Mouse (Mus musculus) forebrain, embryonic 14.5 days (tissue): Measurements from ENCODE around the gene Dis3l2. TPM values are rescaled to one million over a fixed set of nuclear protein-coding genes. Genes with fewer than 3 reads are reported as not detected.

Source experiments
- ATAC-seq: fragments of 200-750 bp; cut with Nextera tagmentation; 2 replicates; pipeline ENCODE4 v1.8.0; 2017; ENCODE audit warnings: mild to moderate bottlenecking, moderate library complexity
- DNase-seq: peaks from one replicate; pipeline ENCODE4 v3.0.0-alpha.2; 2015; ENCODE audit warnings: low spot score
- H3K27ac ChIP-seq: fragments of 300-500 bp; sonication (generic); 2 replicates; pipeline ENCODE4 v1.5.1; 2014; ENCODE audit warnings: low read depth, mild to moderate bottlenecking, control low read depth, low read length, moderate library complexity
- H3K27me3 ChIP-seq: fragments of 300-500 bp; sonication (generic); replicated peaks from 2 replicates; pipeline ENCODE4 v1.6.1; 2014; ENCODE audit warnings: low read length, control low read depth, mixed read lengths; ENCODE audit not compliant: control insufficient read depth, insufficient read depth
- H3K36me3 ChIP-seq: fragments of 300-500 bp; sonication (generic); 2 replicates; pipeline ENCODE4 v1.6.1; 2014; ENCODE audit warnings: low read length, control low read depth; ENCODE audit not compliant: control insufficient read depth, insufficient read depth
- H3K4me1 ChIP-seq: fragments of 300-500 bp; sonication (generic); 2 replicates; pipeline ENCODE4 v1.6.1; 2014; ENCODE audit warnings: antibody characterized with exemption, low read length, control low read depth; ENCODE audit not compliant: control insufficient read depth, insufficient read depth
- H3K4me2 ChIP-seq: fragments of 300-500 bp; sonication (generic); 2 replicates; pipeline ENCODE4 v1.6.1; 2014; ENCODE audit warnings: mild to moderate bottlenecking, control low read depth, low read length
- H3K4me3 ChIP-seq: fragments of 300-500 bp; sonication (generic); 2 replicates; pipeline ENCODE4 v1.5.1; 2014; ENCODE audit warnings: low read depth, low read length, control low read depth
- H3K9ac ChIP-seq: fragments of 300-500 bp; sonication (generic); 2 replicates; pipeline ENCODE4 v1.6.1; 2014; ENCODE audit warnings: mild to moderate bottlenecking, low read length, control low read depth, moderate library complexity
- H3K9me3 ChIP-seq: fragments of 300-500 bp; sonication (generic); replicated peaks from 2 replicates; pipeline ENCODE4 v1.6.1; 2016; ENCODE audit warnings: low read length, control low read depth, mixed read lengths; ENCODE audit not compliant: control insufficient read depth
- WGBS: fragments of 180-500 bp; shearing (Covaris S2); extraction: QIAGEN DNeasy Blood & Tissue Kit; methylation state at CpG from one replicate; pipeline ENCODE4 v1.1.7; 2014; 5-methylcytosine and 5-hydroxymethylcytosine counted together
- polyA plus RNA-seq: library from polyadenylated mRNA; unstranded; fragments of >200 nt; fragmentation: Nextera tagmentation; extraction: Ambion mirVana; gene quantifications from 2 replicates; pipeline ENCODE4 v1.2.1, GENCODE M21; 2014

Dis3l2 gene
- polyA plus RNA-seq, 1 experiment from 2014 or later = 32.2 TPM

DNA sequence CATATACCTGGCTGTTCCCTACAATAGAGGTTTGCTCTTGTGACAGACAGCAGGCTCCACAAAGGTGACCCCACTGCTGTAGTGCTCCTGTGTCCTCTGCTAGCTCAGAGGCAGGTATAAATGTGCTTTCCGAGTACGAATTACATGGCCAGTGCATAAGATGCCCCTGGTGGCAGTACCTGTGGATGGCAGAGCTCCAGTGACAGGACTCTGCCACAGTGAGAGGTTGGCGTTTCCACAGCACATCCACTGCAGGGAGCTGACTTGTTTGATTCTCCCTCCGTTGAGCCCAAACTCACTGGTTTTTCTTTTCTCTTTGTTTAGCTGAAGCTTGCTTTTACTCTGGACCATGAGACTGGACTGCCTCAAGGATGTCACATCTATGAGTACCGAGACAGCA lies 317.1 kb downstream of the Dis3l2 start:
- WGBS = 85% methylated on average over 5 of the region's 5 CpGs
- Histone ChIP-seq H3K9ac (no peak overlapping the region), H3K27ac (no peak overlapping the region), H3K27me3 (no peaks in the 10 kb centered on the region), H3K4me2 (no peak overlapping the region), H3K9me3 (no peaks in the 10 kb centered on the region), H3K4me1 (no peaks in the 10 kb centered on the region), H3K4me3 (no peak overlapping the region), H3K36me3 (peaks cover 14% of the 10 kb centered on the region; the same call in 1 of the 2 replicates)
- ATAC-seq (no peak), DNase-seq (no peak)

GRCm38 (mm10) chr1:87021584-87021983 lies 318.0 kb downstream of the Dis3l2 start:
- Histone ChIP-seq H3K4me1 (no peaks in the 10 kb centered on the region), H3K27me3 (no peaks in the 10 kb centered on the region), H3K9ac (no peak overlapping the region), H3K36me3 (peaks cover 14% of the 10 kb centered on the region; the same call in 1 of the 2 replicates), H3K27ac (no peak overlapping the region), H3K9me3 (no peaks in the 10 kb centered on the region), H3K4me3 (no peak overlapping the region), H3K4me2 (no peak overlapping the region)
- ATAC-seq (no peak), DNase-seq (no peak)
- WGBS = 93% methylated on average over 3 of the region's 3 CpGs

DNA sequence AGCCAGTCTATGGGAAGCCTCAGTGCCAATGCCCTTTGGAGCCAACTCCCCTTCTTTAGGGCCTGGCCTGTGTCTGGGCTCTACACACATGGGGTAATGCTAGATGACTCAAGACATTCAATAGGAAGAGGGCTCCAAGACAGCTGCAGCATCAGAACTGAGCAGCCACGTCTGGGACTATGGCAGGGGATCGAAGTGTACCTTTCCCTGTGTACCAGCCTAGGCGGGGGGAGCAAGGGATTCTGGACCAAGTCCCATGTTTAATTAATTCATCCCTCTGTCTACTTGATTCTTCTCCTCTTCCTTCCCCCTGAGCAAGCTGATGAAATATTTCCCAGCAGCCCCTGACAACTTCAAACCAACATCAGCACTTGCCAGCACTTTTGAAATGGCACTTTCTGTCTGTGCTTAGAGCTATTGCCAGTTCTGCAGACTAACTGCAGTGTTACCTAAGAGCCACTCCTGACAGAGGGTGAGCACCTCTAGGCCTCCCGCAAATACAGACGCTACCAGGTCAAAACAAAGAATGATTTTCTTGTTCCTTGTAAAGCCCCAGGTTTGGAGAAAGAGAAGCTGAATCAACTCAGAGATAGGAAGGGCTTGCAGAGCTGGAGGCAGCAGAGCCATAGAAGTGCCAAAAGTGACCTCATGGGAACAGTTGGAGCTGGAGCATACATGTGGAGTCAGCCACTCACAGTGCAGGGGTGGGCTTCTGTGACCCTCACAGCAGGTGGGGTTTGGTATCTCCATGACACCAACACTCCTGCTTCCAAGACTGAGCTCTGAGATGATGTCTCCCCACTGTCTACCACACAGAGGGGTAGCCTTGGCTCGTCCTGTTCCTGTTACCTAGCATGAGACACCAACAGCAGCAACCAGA lies 319.9 kb downstream of the Dis3l2 start:
- no peaks in the 10 kb centered on the region for H3K4me1 ChIP-seq
- DNase-seq (no peak), ATAC-seq (no peak)
- H3K4me3 ChIP-seq = no peak overlapping the region
- H3K36me3 ChIP-seq = peaks cover 14% of the 10 kb centered on the region; the same call in 1 of the 2 replicates
- no peak overlapping the region for H3K4me2 ChIP-seq
- H3K27ac ChIP-seq = no peak overlapping the region
- H3K9ac ChIP-seq = no peak overlapping the region
- 78% methylated on average over 6 of the region's 6 CpGs for WGBS
- no peaks in the 10 kb centered on the region for H3K27me3 ChIP-seq
- no peaks in the 10 kb centered on the region for H3K9me3 ChIP-seq

DNA sequence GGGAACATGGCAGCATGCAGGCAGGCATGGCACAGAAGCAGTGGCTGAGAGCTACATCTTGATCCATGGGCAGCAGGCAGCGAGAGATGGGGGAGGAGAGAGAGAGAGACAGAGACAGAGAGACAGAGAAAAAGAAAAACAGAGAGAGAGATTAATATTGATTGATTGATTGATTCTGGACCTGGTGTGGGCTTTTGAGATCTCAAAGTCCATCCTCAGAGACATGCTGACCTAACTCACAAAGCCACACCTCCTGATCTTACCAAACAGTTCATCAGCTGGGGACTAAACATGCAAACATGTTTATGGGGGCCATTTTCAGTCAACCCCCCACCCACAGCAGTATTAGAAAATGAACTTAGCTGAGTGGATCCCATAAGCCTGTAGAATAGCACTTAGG lies 321.4 kb downstream of the Dis3l2 start:
- 59% methylated on average over 1 of the region's 1 CpGs for WGBS
- H3K9me3 ChIP-seq = no peaks in the 10 kb centered on the region
- no peak overlapping the region for H3K4me2 ChIP-seq
- no peak overlapping the region for H3K27ac ChIP-seq
- H3K27me3 ChIP-seq = no peaks in the 10 kb centered on the region
- ATAC-seq (no peak), DNase-seq (no peak)
- H3K36me3 ChIP-seq = peaks cover 14% of the 10 kb centered on the region; the same call in 1 of the 2 replicates
- H3K9ac ChIP-seq = no peak overlapping the region
- H3K4me3 ChIP-seq = no peak overlapping the region
- no peaks in the 10 kb centered on the region for H3K4me1 ChIP-seq

DNA sequence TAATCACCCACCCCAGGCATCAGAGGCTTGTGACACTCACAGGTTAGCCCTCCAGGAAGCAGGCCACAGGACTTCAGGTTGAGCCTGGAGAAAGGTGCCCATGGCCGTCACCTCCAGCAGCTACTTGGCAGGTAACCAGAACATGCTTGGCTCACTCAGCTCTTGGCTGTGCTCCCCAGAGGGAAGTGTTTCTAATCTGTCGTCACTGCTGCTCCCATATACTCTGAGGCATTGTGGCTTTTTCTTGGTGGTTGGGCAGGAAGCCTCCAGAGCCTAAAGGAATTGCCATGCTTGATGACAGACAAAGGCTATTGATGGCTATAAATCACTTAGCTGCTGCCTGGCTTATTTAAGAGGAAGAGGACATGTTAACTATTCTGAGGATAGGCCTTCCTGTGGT lies 325.2 kb downstream of the Dis3l2 start:
- Histone ChIP-seq H3K27ac (no peak overlapping the region), H3K4me3 (no peak overlapping the region), H3K4me2 (no peak overlapping the region), H3K36me3 (no peaks in the 10 kb centered on the region), H3K4me1 (no peaks in the 10 kb centered on the region), H3K27me3 (no peaks in the 10 kb centered on the region), H3K9ac (no peak overlapping the region), H3K9me3 (no peaks in the 10 kb centered on the region)
- ATAC-seq (no peak), DNase-seq (no peak)
- WGBS = 35% methylated on average over 2 of the region's 2 CpGs

DNA sequence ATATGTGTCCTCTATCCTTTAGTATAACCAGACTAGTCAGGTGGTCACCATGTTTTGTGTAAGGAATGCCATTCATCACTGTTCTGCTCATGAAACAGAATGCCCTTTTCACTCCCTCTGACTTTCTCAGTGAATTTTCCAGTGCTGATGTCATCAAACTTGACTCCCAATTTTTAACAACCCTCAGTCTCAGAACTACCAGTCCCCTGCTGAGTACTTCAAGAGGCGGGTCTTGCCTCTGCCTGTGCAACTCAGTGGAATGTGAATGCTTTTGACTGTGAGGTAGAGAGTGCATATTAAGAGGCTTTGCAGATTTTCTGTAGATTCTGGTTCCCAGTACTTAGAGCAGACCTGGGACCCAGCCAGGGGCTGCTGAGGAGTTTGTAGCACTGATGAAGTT lies 327.0 kb downstream of the Dis3l2 start:
- 16% methylated on average over 1 of the region's 1 CpGs for WGBS
- Histone ChIP-seq H3K9me3 (no peaks in the 10 kb centered on the region), H3K9ac (no peak overlapping the region), H3K4me3 (no peak overlapping the region), H3K36me3 (no peaks in the 10 kb centered on the region), H3K4me1 (peaks cover 8% of the 10 kb centered on the region), H3K27me3 (no peaks in the 10 kb centered on the region), H3K27ac (no peak overlapping the region), H3K4me2 (no peak overlapping the region)
- ATAC-seq (no peak), DNase-seq (no peak)

GRCm38 (mm10) chr1:87032466-87032865 lies 328.9 kb downstream of the Dis3l2 start:
- Histone ChIP-seq H3K9ac (no peak overlapping the region), H3K4me1 (peaks cover 11% of the 10 kb centered on the region), H3K4me2 (no peak overlapping the region), H3K36me3 (no peaks in the 10 kb centered on the region), H3K4me3 (no peak overlapping the region), H3K9me3 (no peaks in the 10 kb centered on the region), H3K27me3 (no peaks in the 10 kb centered on the region), H3K27ac (no peak overlapping the region)
- DNase-seq (no peak), ATAC-seq (no peak)
- WGBS = 72% methylated on average over 7 of the region's 7 CpGs

GRCm38 (mm10) chr1:87035532-87036161 lies 332.0 kb downstream of the Dis3l2 start:
- DNase-seq = peak; percentile 59
- no peaks in the 10 kb centered on the region for H3K36me3 ChIP-seq
- H3K4me1 ChIP-seq = peaks cover 11% of the 10 kb centered on the region
- WGBS = 11% methylated on average over 4 of the region's 4 CpGs
- no peaks in the 10 kb centered on the region for H3K9me3 ChIP-seq
- H3K4me3 ChIP-seq = no peak overlapping the region
- H3K4me2 ChIP-seq = no peak overlapping the region
- peak overlapping the region; percentile 29; the same call in 1 of the 2 replicates for H3K9ac ChIP-seq
- H3K27ac ChIP-seq = peak overlapping the region; percentile 60
- peak; percentile 76 for ATAC-seq
- no peaks in the 10 kb centered on the region for H3K27me3 ChIP-seq

- no peaks in the 10 kb centered on the region for H3K9me3 ChIP-seq
- H3K27me3 ChIP-seq = no peaks in the 10 kb centered on the region
- WGBS = 59% methylated on average over 3 of the region's 3 CpGs
- no peak for DNase-seq
- H3K4me1 ChIP-seq = peaks cover 11% of the 10 kb centered on the region
- H3K27ac ChIP-seq = peak overlapping the region; percentile 60
- no peak overlapping the region for H3K4me3 ChIP-seq
- no peaks in the 10 kb centered on the region for H3K36me3 ChIP-seq
- H3K4me2 ChIP-seq = no peak overlapping the region
- no peak for ATAC-seq
- H3K9ac ChIP-seq = 0 out of 2 replicates have a peak overlapping the region, but pooled peaks have one; percentile 29
Observed at GRCm38 (mm10) chr1:87036334-87036733, 332.7 kb downstream of the Dis3l2 start.
